Mouse (Mus musculus) large intestine, adult 2 months (tissue): ENCODE measurements around the gene Car3. TPM values are rescaled to one million over a fixed set of nuclear protein-coding genes. Genes with fewer than 3 reads are reported as not detected.

Source experiments
- DNase-seq: peaks from one replicate; pipeline ENCODE4 v3.0.0-alpha.2; 2012; ENCODE audit warnings: low read depth, low spot score
- WGBS: fragments of 180-500 bp; shearing (Covaris S2); methylation state at CpG from one replicate; pipeline ENCODE4 v1.1.7; 2018; 5-methylcytosine and 5-hydroxymethylcytosine counted together
- polyA plus RNA-seq: library from polyadenylated mRNA; depleted of rRNA; stranded (reverse); fragments of >200 nt; gene quantifications from 2 replicates; pipeline ENCODE4 v1.2.3, GENCODE M21; 2012; rRNA removed

Car3 gene
- polyA plus RNA-seq, 1 experiment, result 79.5 TPM

- 73% methylated on average over 6 of the region's 6 CpGs for WGBS
- DNase-seq, result no peak
Measured at GRCm38 (mm10) chr3:14897770-14898169, 34.5 kb downstream of the Car3 start.

- DNase-seq, result no peak
- 90% methylated on average over 3 of the region's 3 CpGs for WGBS
Measured at GRCm38 (mm10) chr3:14903380-14903779, 40.1 kb downstream of the Car3 start.

- 21% methylated on average over 3 of the region's 3 CpGs for WGBS
- DNase-seq, result no peak
Measured at GRCm38 (mm10) chr3:14904165-14904564, 40.9 kb downstream of the Car3 start.

GRCm38 (mm10) chr3:14907271-14907670 is 44.0 kb downstream of the Car3 start:
- no peak for DNase-seq
- 96% methylated on average over 1 of the region's 1 CpGs for whole genome bisulfite sequencing

- no peak for DNase-seq
- WGBS, result 46% methylated on average over 4 of the region's 4 CpGs
Measured at GRCm38 (mm10) chr3:14911992-14912582, 48.8 kb downstream of the Car3 start.

- whole genome bisulfite sequencing, result 45% methylated on average over 4 of the region's 4 CpGs
- DNase-seq, result no peak
Measured at GRCm38 (mm10) chr3:14913774-14914173, 50.5 kb downstream of the Car3 start.

- WGBS, result 68% methylated on average over 2 of the region's 2 CpGs
- DNase-seq, result no peak
Measured at GRCm38 (mm10) chr3:14915355-14915754, 52.0 kb downstream of the Car3 start.

GRCm38 (mm10) chr3:14917261-14917660 is 53.9 kb downstream of the Car3 start:
- 87% methylated on average over 2 of the region's 2 CpGs for WGBS
- no peak for DNase-seq

Other genes starting within 250 kb of the Car3 start
- gene Car13, start 221.8 kb upstream of the Car3 start, polyA plus RNA-seq, result 19.2 and 40.9 TPM in 2 replicates
- 0.30 and 0.32 TPM in 2 replicates for gene Car1, start 55.1 kb upstream of the Car3 start, polyA plus RNA-seq
- 8.7 and 17.3 TPM in 2 replicates for gene Car2, start 22.8 kb downstream of the Car3 start, polyA plus RNA-seq